Mouse (Mus musculus): ENCODE data around the gene Dach2. TPM values are rescaled to one million over a fixed set of nuclear protein-coding genes. Genes with fewer than 3 reads are reported as not detected.

The Dach2 gene
- polyA plus RNA-seq (2014; fragmentation: Illumina TruSeq; extraction: RNeasy Lipid Tissue Mini Kit (QIAGEN cat#74804); ENCODE audit: low read depth, low replicate concordance): 0.20 TPM

DNA sequence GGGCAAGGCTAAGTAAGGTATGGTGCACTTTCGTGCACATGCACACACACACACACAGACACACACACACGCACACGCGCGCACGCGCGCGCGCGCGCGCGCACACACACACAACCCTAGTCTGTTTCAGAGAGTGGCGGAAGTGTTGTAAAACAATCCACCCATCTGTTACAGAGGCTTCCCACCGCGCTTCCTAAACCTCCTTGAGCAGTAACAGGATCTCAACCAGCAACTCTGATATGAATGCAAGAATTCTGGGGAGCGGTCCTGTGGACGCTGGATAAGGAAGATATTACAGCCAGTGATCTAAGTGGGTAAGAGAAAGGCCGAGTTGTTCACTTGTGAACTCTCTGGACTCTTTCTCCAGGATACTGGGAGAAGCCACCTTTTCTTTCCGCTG, at the start of gene Dach2:
TSS of gene Dach2 (plus strand) at position 107 of the 400 bp plus-strand sequence.

Other genes starting within 250 kb of the Dach2 start
- gene Chm, start 112.0 kb upstream of the Dach2 start, polyA plus RNA-seq (2014; fragmentation: Illumina TruSeq; extraction: RNeasy Lipid Tissue Mini Kit (QIAGEN cat#74804); ENCODE audit: low read depth, low replicate concordance): 8.6 TPM